Mouse (Mus musculus) intestine, postnatal 0 days (tissue): ENCODE results near the gene Pfkm. TPM values are rescaled to one million over a fixed set of nuclear protein-coding genes. Genes with fewer than 3 reads are reported as not detected.

Experiments
- ATAC-seq: fragments of 200-750 bp; cut with Nextera tagmentation; 2 replicates; pipeline ENCODE4 v1.8.0; 2017; ENCODE audit warnings: mild to moderate bottlenecking, moderate TSS enrichment, moderate library complexity
- H3K27ac ChIP-seq: fragments of 300-500 bp; sonication (generic); 2 replicates; pipeline ENCODE4 v1.5.1; 2014; ENCODE audit warnings: mild to moderate bottlenecking, low read depth, low read length, moderate library complexity
- H3K27me3 ChIP-seq: fragments of 300-500 bp; sonication (generic); replicated peaks from 2 replicates; pipeline ENCODE4 v1.6.1; 2014; ENCODE audit warnings: low read length, mixed read lengths; ENCODE audit not compliant: control insufficient read depth, insufficient read depth
- H3K36me3 ChIP-seq: fragments of 300-500 bp; sonication (generic); 2 replicates; pipeline ENCODE4 v1.6.1; 2014; ENCODE audit warnings: mild to moderate bottlenecking, moderate library complexity; ENCODE audit not compliant: control insufficient read depth, insufficient read depth
- H3K4me1 ChIP-seq: fragments of 300-500 bp; sonication (generic); replicated peaks from 2 replicates; pipeline ENCODE4 v1.6.1; 2014; ENCODE audit warnings: antibody characterized with exemption, low read length, mixed read lengths; ENCODE audit not compliant: control insufficient read depth, insufficient read depth
- H3K4me2 ChIP-seq: fragments of 300-500 bp; sonication (generic); replicated peaks from 2 replicates; pipeline ENCODE4 v1.6.1; 2014; ENCODE audit warnings: low read depth, mild to moderate bottlenecking, moderate library complexity
- H3K4me3 ChIP-seq: fragments of 300-500 bp; sonication (generic); 2 replicates; pipeline ENCODE4 v1.5.1; 2014; ENCODE audit warnings: low read depth, low read length
- H3K9ac ChIP-seq: fragments of 300-500 bp; sonication (generic); 2 replicates; pipeline ENCODE4 v1.6.1; 2014; ENCODE audit warnings: mild to moderate bottlenecking, low read depth, low read length
- H3K9me3 ChIP-seq: fragments of 300-500 bp; sonication (generic); 2 replicates; pipeline ENCODE4 v1.6.1; 2016; ENCODE audit warnings: mixed run types; ENCODE audit not compliant: control insufficient read depth
- CTCF ChIP-seq: sonication (generic); IDR thresholded peaks from 2 replicates; pipeline ENCODE4 v1.5.1; 2016; ENCODE audit warnings: low read depth, mild to moderate bottlenecking, control low read depth, antibody characterized with exemption, moderate library complexity
- WGBS: fragments of 180-500 bp; shearing (Covaris S2); extraction: QIAGEN DNeasy Blood & Tissue Kit; methylation state at CpG from one replicate; pipeline ENCODE4 v1.1.7; 2014; 5-methylcytosine and 5-hydroxymethylcytosine counted together
- polyA plus RNA-seq: library from polyadenylated mRNA; unstranded; fragments of >200 nt; fragmentation: Nextera tagmentation; extraction: Ambion mirVana; gene quantifications from 2 replicates; pipeline ENCODE4 v1.2.1, GENCODE M21; 2015

The Pfkm gene
- polyA plus RNA-seq, 1 experiment from 2014 or later: 15.6 TPM

DNA sequence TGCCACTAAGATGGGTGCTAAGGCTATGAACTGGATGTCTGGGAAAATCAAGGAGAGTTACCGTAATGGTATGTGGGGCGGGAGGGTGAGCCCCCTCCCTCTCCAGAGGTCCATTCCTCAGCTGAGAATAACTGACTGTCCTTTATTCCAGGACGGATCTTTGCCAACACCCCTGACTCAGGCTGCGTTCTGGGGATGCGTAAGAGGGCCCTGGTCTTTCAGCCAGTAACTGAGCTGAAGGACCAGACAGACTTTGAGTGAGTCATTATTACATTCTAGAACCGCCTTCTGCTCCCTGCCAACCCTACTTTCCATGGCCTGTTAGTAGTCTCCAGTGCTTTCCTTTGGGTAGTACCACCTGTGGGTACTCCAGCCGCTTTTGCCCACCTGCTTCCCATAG, 39.1 kb downstream of the Pfkm start:
- WGBS: 88% methylated on average over 7 of the region's 7 CpGs
- no peaks in the 10 kb centered on the region for H3K9me3 ChIP-seq
- no peak overlapping the region for H3K27ac ChIP-seq
- TF ChIP-seq CTCF: no peak
- peaks cover 61% of the 10 kb centered on the region for H3K36me3 ChIP-seq
- H3K9ac ChIP-seq: no peak overlapping the region
- no peak overlapping the region for H3K4me3 ChIP-seq
- no peaks in the 10 kb centered on the region for H3K4me1 ChIP-seq
- no peak overlapping the region for H3K4me2 ChIP-seq
- H3K27me3 ChIP-seq: no peaks in the 10 kb centered on the region
- ATAC-seq: no peak

DNA sequence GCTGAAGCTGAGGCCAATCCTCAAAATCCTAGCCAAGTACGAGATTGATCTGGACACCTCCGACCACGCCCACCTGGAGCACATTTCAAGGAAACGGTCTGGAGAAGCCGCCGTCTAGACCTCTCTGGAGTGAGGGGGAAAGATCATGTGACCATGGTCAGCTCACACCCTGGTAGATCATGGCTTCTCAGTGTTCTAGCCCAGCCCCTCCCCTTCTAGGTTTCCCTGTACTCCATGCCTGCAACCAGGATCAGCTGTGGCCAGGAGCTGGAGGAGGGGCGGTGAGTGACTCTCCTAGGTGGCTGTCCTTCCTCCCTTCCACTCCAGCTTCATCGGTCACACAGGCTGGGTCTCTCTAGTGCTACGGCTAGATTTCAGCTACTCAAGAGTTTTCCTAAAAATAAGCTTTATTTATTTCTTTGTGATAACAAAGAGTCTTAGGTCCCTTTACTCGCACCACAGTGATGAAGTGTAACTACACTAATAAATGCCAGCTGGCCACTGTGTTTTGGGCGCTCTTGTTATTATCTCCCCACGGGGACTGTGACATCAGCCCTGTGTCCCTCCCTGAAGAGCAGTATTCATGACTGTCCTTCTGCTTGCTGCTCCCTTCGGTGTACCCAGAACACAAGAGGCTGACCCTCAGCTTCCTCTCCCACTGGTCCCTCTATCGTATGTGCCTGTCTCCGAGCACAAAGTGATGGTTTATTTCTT, 39.7 kb downstream of the Pfkm start:
- Histone ChIP-seq H3K4me3 (no peak overlapping the region), H3K27ac (no peak overlapping the region), H3K9me3 (no peaks in the 10 kb centered on the region), H3K9ac (no peak overlapping the region), H3K4me2 (no peak overlapping the region), H3K27me3 (no peaks in the 10 kb centered on the region), H3K36me3 (peaks cover 61% of the 10 kb centered on the region), H3K4me1 (no peaks in the 10 kb centered on the region)
- 79% methylated on average over 15 of the region's 15 CpGs for WGBS
- no peak for ATAC-seq
- no peak for TF ChIP-seq CTCF

DNA sequence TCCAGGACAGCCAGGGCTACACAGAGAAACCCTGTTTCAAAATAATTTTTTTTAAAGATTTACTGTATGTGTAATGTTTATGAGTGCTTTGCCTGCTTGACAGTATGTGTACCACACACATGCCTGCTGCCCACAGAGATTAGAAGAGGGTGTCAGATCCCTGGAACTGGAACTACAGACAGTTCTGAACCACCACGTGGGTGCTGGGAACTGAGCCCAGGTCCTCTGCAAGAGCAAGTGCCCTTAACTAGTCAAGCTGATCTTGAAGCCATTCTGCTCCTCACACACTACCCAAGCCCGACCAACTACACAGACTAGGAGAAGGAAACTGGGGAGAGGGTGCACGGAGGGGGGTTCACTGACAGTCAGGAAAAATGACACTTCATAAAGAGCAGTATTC, 41.1 kb downstream of the Pfkm start:
- TF ChIP-seq CTCF: no peak
- Histone ChIP-seq H3K36me3 (peaks cover 58% of the 10 kb centered on the region), H3K27me3 (no peaks in the 10 kb centered on the region), H3K4me2 (no peak overlapping the region), H3K4me1 (no peaks in the 10 kb centered on the region), H3K27ac (no peak overlapping the region), H3K9me3 (no peaks in the 10 kb centered on the region), H3K9ac (no peak overlapping the region), H3K4me3 (no peak overlapping the region)
- no peak for ATAC-seq
- 90% methylated on average over 3 of the region's 3 CpGs for WGBS

DNA sequence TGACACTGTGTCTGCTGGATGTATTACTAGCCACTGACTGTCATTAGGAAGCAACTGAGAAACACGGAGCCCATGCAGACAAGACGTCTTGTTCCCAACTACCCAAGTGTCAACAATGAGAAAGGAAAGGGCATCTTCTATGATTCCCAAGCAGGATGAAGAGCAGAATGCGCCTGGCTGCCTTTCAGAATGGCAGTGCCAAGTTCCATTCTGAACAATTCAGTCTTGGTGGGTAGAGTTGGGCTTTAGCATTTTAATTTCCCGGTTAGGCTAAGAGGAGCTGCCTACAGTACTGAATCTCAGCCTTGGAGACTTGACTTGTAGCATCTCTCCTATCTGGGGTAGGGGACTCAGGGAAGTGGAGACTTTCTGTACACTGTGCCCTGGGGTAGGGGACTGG, 41.6 kb downstream of the Pfkm start:
- 92% methylated on average over 4 of the region's 4 CpGs for WGBS
- no peak for TF ChIP-seq CTCF

DNA sequence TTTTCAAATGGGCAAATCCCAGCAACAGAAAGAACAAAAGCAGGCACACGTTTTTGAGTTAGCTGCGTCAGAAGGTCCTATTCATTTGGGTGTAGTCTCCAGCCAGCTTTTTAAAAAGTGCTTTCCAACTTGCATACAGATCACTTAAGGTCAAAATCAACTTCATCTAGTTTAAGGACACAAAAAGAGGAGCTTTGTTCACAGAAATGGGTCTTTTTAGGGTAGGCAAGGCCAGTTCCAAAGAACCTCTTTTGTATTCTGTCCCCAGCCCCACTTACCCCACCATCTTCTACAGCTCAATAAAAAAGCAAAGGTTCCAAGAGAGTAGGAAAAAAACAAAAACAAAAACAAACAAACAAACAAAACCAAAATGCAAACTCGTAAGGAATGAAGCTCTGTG, 42.3 kb downstream of the Pfkm start:
- Histone ChIP-seq H3K4me3 (no peak overlapping the region), H3K4me1 (no peaks in the 10 kb centered on the region; the same call in 1 of the 2 replicates), H3K9me3 (no peaks in the 10 kb centered on the region), H3K27me3 (no peaks in the 10 kb centered on the region), H3K27ac (no peak overlapping the region), H3K4me2 (no peak overlapping the region), H3K36me3 (peaks cover 61% of the 10 kb centered on the region), H3K9ac (no peak overlapping the region)
- ATAC-seq: no peak
- no peak for TF ChIP-seq CTCF
- 89% methylated on average over 3 of the region's 3 CpGs for WGBS

More for the DNA sequence above, 41.6 kb downstream of the Pfkm start:
- ATAC-seq: no peak
- H3K4me1 ChIP-seq: no peaks in the 10 kb centered on the region
- peaks cover 58% of the 10 kb centered on the region for H3K36me3 ChIP-seq
- H3K4me2 ChIP-seq: no peak overlapping the region
- no peak overlapping the region for H3K4me3 ChIP-seq
- H3K9ac ChIP-seq: no peak overlapping the region
- no peaks in the 10 kb centered on the region for H3K9me3 ChIP-seq
- H3K27ac ChIP-seq: no peak overlapping the region
- H3K27me3 ChIP-seq: no peaks in the 10 kb centered on the region

DNA sequence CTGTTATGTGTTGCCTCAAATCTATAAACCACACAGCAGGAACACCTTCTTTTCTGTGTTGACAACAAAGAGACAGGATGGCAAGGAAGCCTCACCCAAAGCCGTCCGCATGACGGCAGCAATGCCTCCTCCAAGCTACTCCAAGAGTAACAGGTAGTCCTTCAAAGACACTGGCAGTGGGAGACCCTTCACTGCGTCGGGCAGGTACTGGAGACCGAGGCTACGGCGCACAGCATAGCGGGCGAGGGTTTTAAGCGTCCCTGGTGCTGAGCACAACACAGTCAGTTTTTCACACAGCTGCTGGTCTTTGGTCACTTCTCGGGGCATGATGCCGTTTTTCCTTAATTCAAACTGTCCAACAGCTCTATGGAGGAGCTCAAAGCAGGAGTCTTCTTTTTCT, 43.3 kb downstream of the Pfkm start:
- no peak for ATAC-seq
- H3K9ac ChIP-seq: no peak overlapping the region
- H3K4me1 ChIP-seq: no peaks in the 10 kb centered on the region; the same call in 1 of the 2 replicates
- 93% methylated on average over 13 of the region's 13 CpGs for WGBS
- no peak overlapping the region for H3K4me3 ChIP-seq
- H3K9me3 ChIP-seq: no peaks in the 10 kb centered on the region
- no peak overlapping the region for H3K4me2 ChIP-seq
- H3K36me3 ChIP-seq: peaks cover 61% of the 10 kb centered on the region
- no peak overlapping the region for H3K27ac ChIP-seq
- no peak for TF ChIP-seq CTCF
- H3K27me3 ChIP-seq: no peaks in the 10 kb centered on the region
